Mouse (Mus musculus): ENCODE data around the gene Brd2. TPM values are rescaled to one million over a fixed set of nuclear protein-coding genes. Genes with fewer than 3 reads are reported as not detected.

Brd2 gene
- 97.8 and 100 TPM in 2 replicates for polyA plus RNA-seq (2015; fragmentation: Nextera tagmentation; extraction: Ambion mirVana)

DNA sequence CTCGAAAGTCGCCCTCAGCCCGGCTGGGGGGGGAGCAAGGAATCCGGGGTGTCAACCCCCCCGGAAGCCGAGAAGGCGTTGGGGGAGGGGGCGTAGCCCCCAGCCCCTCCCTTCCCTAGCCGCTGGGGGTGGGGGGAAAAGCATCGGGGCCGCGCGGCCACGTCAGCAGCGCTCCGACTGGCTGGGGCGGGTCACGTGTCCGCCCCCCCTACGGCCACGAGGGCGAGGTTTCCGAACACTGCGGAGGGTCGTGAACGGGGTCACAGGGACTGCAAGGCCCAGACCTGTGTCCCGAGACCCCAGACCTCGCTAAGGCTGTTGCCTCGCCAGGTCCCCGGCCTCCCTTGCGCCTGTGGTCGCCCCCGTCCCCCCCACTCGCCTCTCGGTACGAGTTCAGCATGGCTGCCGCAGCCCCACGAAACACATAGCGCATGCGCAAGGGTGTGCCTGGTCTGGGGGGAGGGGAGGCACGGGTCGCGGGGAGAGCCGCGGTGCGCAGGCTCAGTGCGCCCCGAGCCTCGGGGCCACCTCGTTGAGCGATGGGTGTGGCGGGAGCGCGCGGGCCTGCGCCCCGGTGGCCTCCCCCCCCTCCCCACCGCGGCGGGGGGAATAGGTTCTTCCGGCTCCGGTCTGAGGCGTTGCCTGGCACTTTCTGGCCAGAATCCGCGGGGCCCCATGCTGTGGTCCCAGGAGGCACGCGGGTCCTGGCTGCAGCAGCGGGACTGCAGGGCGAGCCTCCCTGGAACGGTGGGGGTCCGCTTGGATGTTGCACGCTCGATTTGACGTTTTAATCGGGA, at the start of gene Brd2:
Gene Brd2, minus strand, starts transcription at position 447 of the 797 bp plus-strand sequence.
- Histone ChIP-seq H3K27me3 (ENCODE audit: control insufficient read depth, insufficient read depth, low read depth, low read length) (no peaks in the 10 kb centered on the region), H3K9me3 (ENCODE audit: control insufficient read depth, low read length) (no peaks in the 10 kb centered on the region), H3K9ac (ENCODE audit: low read length) (peak within 1 kb of the TSS; percentile 99), H3K4me1 (replicated peaks; ENCODE audit: control insufficient read depth, insufficient read depth, low read length) (peaks cover 11% of the 10 kb centered on the region), H3K4me3 (ENCODE audit: low read length) (peak within 1 kb of the TSS; percentile 81), H3K27ac (ENCODE audit: low read length) (peak within 1 kb of the TSS; percentile 100), H3K4me2 (ENCODE audit: low read depth, low read length) (peak within 1 kb of the TSS; percentile 72), H3K36me3 (ENCODE audit: control insufficient read depth, insufficient read depth, low read length) (peaks cover 10% of the 10 kb centered on the region)
- peak; percentile 61 for ATAC-seq (ENCODE audit: low read depth)
- WGBS: under 1% methylated on average over 60 of the region's 75 CpGs

DNA sequence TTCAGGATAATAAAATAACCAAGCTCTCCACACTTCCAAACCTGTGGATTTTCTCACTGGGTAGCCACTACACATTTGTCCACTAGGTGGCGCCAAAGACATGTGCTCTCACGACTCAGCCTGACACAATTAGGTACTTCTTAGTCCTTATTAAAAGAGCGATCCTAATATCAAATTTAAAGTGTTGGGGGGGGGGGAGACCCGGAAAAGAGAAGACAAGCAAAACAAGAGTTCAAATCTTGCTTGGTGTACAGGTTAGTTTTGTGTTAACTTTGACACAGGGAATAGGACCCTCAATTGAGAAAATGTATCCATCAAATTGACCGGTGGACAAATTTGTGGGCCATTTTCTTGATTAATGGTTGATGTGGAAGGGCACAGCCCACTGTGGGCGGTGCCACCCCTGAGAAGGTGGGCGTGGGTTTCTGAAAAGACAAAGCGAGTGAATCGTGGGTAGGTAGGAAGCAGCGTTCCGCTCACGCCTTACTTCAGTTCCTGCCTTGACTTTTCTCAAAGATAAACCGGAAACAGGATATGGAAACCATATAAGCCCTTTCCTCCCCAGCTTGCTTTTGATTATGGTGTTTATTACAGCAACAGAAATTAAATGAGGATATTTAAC, 48.6 kb upstream of the Brd2 start:
- 34% methylated on average over 13 of the region's 13 CpGs for WGBS
- Histone ChIP-seq H3K9me3 (ENCODE audit: control insufficient read depth, low read length) (peaks cover 5% of the 10 kb centered on the region), H3K4me3 (ENCODE audit: low read length) (no peak overlapping the region), H3K27ac (ENCODE audit: low read length) (no peak overlapping the region), H3K36me3 (ENCODE audit: control insufficient read depth, insufficient read depth, low read length) (no peaks in the 10 kb centered on the region), H3K27me3 (ENCODE audit: control insufficient read depth, insufficient read depth, low read depth, low read length) (no peaks in the 10 kb centered on the region; the same call in none of the 2 replicates), H3K4me1 (replicated peaks; ENCODE audit: control insufficient read depth, insufficient read depth, low read length) (no peaks in the 10 kb centered on the region), H3K4me2 (ENCODE audit: low read depth, low read length) (0 out of 2 replicates have a peak overlapping the region, but pooled peaks have one; percentile 9), H3K9ac (ENCODE audit: low read length) (no peak overlapping the region)
- peak; percentile 68 for ATAC-seq (ENCODE audit: low read depth)

DNA sequence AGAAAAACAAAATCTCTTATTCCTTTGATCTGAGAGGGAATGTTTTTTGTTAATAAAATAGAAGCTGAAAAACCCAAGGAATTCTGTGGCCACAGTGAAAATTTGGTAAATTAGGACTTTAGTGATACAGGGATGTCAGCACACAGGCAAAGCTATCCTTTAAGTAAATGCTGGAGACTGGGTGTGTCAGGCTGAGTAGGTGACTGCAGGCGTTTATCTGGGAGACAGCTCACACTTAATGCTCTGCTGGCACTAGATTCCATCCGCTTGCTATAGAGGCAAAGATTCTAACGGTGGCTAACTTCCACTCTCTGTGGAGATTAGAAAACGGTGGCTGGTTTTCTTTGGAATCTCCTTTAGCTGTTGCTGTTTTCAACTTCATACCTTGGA, 48.0 kb upstream of the Brd2 start:
- 16% methylated on average over 4 of the region's 4 CpGs for WGBS
- ATAC-seq (ENCODE audit: low read depth): no peak

DNA sequence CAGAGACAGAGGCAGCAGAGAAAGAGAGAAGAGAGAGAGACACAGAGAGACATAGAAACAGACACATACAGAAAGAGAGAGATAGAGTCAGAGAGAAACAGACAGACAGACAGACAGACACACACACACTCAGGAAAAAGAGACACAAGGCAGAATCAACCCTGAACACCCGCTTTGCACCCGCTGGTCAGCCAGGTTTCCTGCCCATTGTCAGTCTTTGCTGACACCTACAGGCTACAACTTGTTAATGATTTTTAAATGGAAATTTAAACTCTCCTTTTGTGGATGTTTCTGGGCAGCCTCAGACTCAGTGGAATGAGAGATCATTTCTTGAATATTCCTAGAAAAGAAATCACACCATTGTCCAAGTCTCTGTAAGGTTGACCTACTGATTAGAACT, 46.8 kb upstream of the Brd2 start:
- H3K36me3 ChIP-seq (ENCODE audit: control insufficient read depth, insufficient read depth, low read length): no peaks in the 10 kb centered on the region
- H3K4me3 ChIP-seq (ENCODE audit: low read length): no peak overlapping the region
- H3K9ac ChIP-seq (ENCODE audit: low read length): no peak overlapping the region
- WGBS: 0% methylated on average over 2 of the region's 2 CpGs
- no peak for ATAC-seq (ENCODE audit: low read depth)
- no peak overlapping the region for H3K27ac ChIP-seq (ENCODE audit: low read length)
- H3K9me3 ChIP-seq (ENCODE audit: control insufficient read depth, low read length): peaks cover 8% of the 10 kb centered on the region
- no peaks in the 10 kb centered on the region; the same call in none of the 2 replicates for H3K27me3 ChIP-seq (ENCODE audit: control insufficient read depth, insufficient read depth, low read depth, low read length)
- no peaks in the 10 kb centered on the region for H3K4me1 ChIP-seq (replicated peaks; ENCODE audit: control insufficient read depth, insufficient read depth, low read length)
- no peak overlapping the region for H3K4me2 ChIP-seq (ENCODE audit: low read depth, low read length)

More for the DNA sequence above, 48.0 kb upstream of the Brd2 start:
- Histone ChIP-seq H3K4me2 (ENCODE audit: low read depth, low read length) (no peak overlapping the region), H3K27ac (ENCODE audit: low read length) (no peak overlapping the region), H3K27me3 (ENCODE audit: control insufficient read depth, insufficient read depth, low read depth, low read length) (no peaks in the 10 kb centered on the region; the same call in none of the 2 replicates), H3K9me3 (ENCODE audit: control insufficient read depth, low read length) (peaks cover 7% of the 10 kb centered on the region), H3K36me3 (ENCODE audit: control insufficient read depth, insufficient read depth, low read length) (no peaks in the 10 kb centered on the region), H3K9ac (ENCODE audit: low read length) (no peak overlapping the region), H3K4me1 (replicated peaks; ENCODE audit: control insufficient read depth, insufficient read depth, low read length) (no peaks in the 10 kb centered on the region), H3K4me3 (ENCODE audit: low read length) (no peak overlapping the region)

GRCm38 (mm10) chr17:34165033-34165730, 42.7 kb upstream of the Brd2 start:
- Histone ChIP-seq H3K27me3 (ENCODE audit: control insufficient read depth, insufficient read depth, low read depth, low read length) (no peaks in the 10 kb centered on the region; the same call in none of the 2 replicates), H3K4me2 (ENCODE audit: low read depth, low read length) (no peak overlapping the region), H3K4me1 (replicated peaks; ENCODE audit: control insufficient read depth, insufficient read depth, low read length) (no peaks in the 10 kb centered on the region), H3K36me3 (ENCODE audit: control insufficient read depth, insufficient read depth, low read length) (no peaks in the 10 kb centered on the region), H3K4me3 (ENCODE audit: low read length) (no peak overlapping the region), H3K9ac (ENCODE audit: low read length) (no peak overlapping the region), H3K27ac (ENCODE audit: low read length) (no peak overlapping the region), H3K9me3 (ENCODE audit: control insufficient read depth, low read length) (0 out of 2 replicates have a peak, but pooled peaks cover 2% of the 10 kb centered on the region)
- ATAC-seq (ENCODE audit: low read depth): no peak
- WGBS: 72% methylated on average over 6 of the region's 6 CpGs

DNA sequence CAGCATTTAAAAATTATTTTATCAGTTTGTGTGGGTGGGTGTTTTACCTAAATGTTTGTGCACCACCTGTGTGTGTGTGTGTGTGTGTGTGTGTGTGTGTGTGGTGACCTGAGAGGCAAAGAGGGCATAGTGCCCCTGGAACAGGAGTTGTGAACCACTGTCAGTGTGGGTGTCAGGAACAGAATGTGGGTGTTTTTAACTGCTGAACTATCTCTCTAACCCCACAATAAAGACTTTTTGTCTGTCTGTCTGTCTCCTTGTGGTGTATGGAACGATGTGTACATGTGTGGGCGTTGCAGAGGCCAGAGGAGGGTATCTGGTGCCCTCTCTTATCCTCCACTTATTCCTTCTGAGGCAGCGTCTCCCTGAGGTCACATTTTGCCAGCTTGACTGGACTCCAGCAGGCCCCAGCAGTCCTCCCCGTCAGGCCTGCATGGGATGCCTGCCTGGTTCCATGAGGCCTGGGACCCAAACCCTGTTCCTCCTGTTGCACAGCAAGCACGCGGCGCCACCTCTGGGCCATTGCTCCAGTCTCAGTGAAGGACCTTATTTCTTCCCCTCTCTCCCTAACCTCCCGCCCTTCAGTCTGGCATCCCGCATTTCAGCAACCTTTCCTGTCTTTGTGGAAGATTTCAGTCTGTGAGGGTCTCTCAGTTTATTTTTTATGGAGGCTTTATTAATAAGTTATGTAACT, 41.9 kb upstream of the Brd2 start:
- ATAC-seq (ENCODE audit: low read depth): no peak
- Histone ChIP-seq H3K9me3 (ENCODE audit: control insufficient read depth, low read length) (0 out of 2 replicates have a peak, but pooled peaks cover 2% of the 10 kb centered on the region), H3K4me3 (ENCODE audit: low read length) (no peak overlapping the region), H3K9ac (ENCODE audit: low read length) (no peak overlapping the region), H3K4me1 (replicated peaks; ENCODE audit: control insufficient read depth, insufficient read depth, low read length) (no peaks in the 10 kb centered on the region), H3K4me2 (ENCODE audit: low read depth, low read length) (no peak overlapping the region), H3K27ac (ENCODE audit: low read length) (no peak overlapping the region), H3K36me3 (ENCODE audit: control insufficient read depth, insufficient read depth, low read length) (no peaks in the 10 kb centered on the region), H3K27me3 (ENCODE audit: control insufficient read depth, insufficient read depth, low read depth, low read length) (no peaks in the 10 kb centered on the region; the same call in 1 of the 2 replicates)
- 35% methylated on average over 9 of the region's 9 CpGs for WGBS

DNA sequence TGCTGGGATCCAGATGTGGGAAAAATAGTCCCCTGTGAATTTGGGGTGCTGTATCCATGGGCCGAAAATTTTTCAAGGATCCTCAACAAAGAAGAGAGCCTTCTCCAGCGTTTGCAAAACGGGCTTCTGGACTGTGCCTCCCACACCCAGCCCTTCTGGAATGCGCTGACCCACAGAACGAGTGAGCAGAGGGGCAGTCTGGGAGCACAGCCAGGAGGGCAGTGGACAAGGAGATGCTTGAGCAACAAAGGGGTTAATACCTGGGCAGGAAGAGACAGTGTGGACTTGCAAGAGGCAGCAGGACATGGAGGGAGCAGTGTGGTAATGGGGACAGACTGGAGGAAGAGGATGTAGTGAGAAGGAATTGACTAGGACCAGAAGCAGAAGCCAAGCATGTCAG, 33.1 kb upstream of the Brd2 start:
- H3K4me3 ChIP-seq (ENCODE audit: low read length): no peak overlapping the region
- H3K4me2 ChIP-seq (ENCODE audit: low read depth, low read length): no peak overlapping the region
- H3K27me3 ChIP-seq (ENCODE audit: control insufficient read depth, insufficient read depth, low read depth, low read length): no peaks in the 10 kb centered on the region
- no peak for ATAC-seq (ENCODE audit: low read depth)
- no peaks in the 10 kb centered on the region for H3K36me3 ChIP-seq (ENCODE audit: control insufficient read depth, insufficient read depth, low read length)
- no peaks in the 10 kb centered on the region for H3K4me1 ChIP-seq (replicated peaks; ENCODE audit: control insufficient read depth, insufficient read depth, low read length)
- H3K9ac ChIP-seq (ENCODE audit: low read length): no peak overlapping the region
- H3K9me3 ChIP-seq (ENCODE audit: control insufficient read depth, low read length): no peaks in the 10 kb centered on the region
- 28% methylated on average over 5 of the region's 5 CpGs for WGBS
- H3K27ac ChIP-seq (ENCODE audit: low read length): no peak overlapping the region

DNA sequence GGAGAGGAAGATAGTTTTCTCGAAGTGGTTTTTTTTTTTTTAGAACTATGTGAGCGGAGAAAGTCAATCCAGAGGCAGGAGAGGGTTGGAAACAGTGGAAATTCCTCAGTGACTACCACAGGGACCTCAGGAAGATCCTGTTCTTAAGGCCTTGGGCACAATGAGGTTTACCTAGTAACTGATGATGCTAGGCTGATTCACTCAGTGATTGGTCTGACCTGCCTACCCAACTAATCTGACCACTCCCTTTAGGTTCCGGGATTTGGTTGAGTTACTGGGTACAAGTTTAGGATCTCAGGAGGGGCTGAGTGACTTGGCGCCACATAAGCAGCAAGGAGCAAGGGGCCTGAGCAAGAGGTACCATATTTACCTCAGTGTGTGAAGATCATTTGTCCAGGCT, 30.5 kb upstream of the Brd2 start, which contains the start of gene H2-DMb1:
Gene H2-DMb1, plus strand, starts transcription at position 150 of the 400 bp plus-strand sequence.
- no peaks in the 10 kb centered on the region for H3K9me3 ChIP-seq (ENCODE audit: control insufficient read depth, low read length)
- H3K27me3 ChIP-seq (ENCODE audit: control insufficient read depth, insufficient read depth, low read depth, low read length): no peaks in the 10 kb centered on the region
- H3K4me2 ChIP-seq (ENCODE audit: low read depth, low read length): 0 out of 2 replicates have a peak within 1 kb of the TSS, but pooled peaks have one; percentile 18
- 47% methylated on average over 4 of the region's 4 CpGs for WGBS
- H3K4me3 ChIP-seq (ENCODE audit: low read length): no peak within 1 kb of the TSS
- no peak within 1 kb of the TSS for H3K27ac ChIP-seq (ENCODE audit: low read length)
- no peak within 1 kb of the TSS for H3K9ac ChIP-seq (ENCODE audit: low read length)
- H3K4me1 ChIP-seq (replicated peaks; ENCODE audit: control insufficient read depth, insufficient read depth, low read length): no peaks in the 10 kb centered on the region
- peak; percentile 71 for ATAC-seq (ENCODE audit: low read depth)
- no peaks in the 10 kb centered on the region for H3K36me3 ChIP-seq (ENCODE audit: control insufficient read depth, insufficient read depth, low read length)
